Mouse (Mus musculus): ENCODE results near the gene Ccdc103. TPM values are rescaled to one million over a fixed set of nuclear protein-coding genes. Genes with fewer than 3 reads are reported as not detected.
A peak's percentile ranks its signal among the peaks of the same experiment; 100 is the strongest.

The Ccdc103 gene
- total RNA-seq (2021): 1 to 10 TPM; 1.5 to 2.0 TPM
- long read RNA-seq, experiment 1, partial matches to known transcripts: 0 of 2 reads
- long read RNA-seq, experiment 1, other reads (novel, unspliced or antisense): 2 of 2 reads
- long read RNA-seq, experiment 2, partial matches to known transcripts: 0 of 4 reads
- long read RNA-seq, experiment 2, other reads (novel, unspliced or antisense): 2 of 4 reads

DNA sequence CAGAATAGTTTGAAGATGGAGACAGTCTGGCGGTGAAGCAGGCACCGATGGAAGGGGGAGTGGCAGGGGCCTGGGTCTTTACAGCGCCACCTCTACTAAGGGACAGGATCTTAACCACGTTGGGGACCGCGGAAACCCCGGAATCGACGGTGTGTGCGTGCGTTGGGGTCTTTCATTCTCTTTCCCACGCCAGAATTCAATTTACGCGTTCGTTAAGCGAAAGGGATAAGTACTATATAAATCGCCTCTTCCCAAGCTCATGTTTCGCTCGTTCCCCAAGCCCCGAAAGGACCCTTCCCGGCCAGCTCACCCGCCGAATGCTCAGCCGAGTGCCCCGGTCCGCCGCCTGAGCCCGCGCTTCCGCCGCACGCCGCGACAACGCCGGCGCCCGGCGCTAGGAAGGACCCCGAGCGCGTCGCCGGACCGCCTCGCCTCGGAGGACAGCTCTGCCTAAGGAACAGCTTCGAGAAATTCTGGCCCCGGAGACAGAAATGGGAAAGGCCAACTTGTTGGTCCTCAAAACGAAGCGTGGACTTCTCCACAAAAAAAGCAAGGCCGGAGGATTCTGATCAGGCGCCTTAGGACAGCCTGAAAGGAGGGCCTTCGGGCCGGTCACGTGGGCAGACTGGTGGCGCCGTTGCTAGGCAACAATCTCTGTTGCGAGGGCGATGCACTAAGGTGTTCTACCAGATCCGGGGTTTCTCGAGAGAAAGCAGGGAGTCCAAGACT, at the start of gene Ccdc103, which contains the start of gene Eftud2:
TSS of gene Ccdc103 (plus strand) at position 620 of the 729 bp plus-strand sequence.
TSS of gene Eftud2 (minus strand) at position 401 of the 729 bp plus-strand sequence.
- DNase-seq (ENCODE audit: low spot score in 2 of 2): peak; percentile 95 to 97

GRCm38 (mm10) chr11:102832700-102833297, 48.2 kb upstream of the Ccdc103 start:
- DNase-seq (ENCODE audit: low spot score in 2 of 2): no peak

- DNase-seq (ENCODE audit: low spot score in 2 of 2): no peak
Observed at GRCm38 (mm10) chr11:102834219-102834618, 46.8 kb upstream of the Ccdc103 start.

DNA sequence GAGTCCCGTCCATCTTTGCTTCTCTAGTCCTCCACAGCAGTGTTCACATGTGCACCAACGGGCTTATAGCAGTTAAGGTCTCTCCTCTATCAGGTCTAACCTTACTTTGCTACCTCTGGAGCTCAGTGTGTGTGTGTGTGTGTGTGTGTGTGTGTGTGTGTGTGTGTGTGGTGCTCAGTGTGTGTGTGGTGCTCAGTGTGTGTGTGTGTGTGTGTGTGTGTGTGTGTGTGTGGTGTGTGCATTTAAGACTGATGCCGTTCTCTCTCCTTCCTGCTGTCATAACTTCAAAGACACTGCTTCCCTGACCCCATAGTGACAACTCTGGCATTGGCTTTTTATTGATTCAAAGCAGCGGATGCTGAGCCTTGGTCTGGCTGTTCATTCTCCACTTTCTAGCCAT, 45.5 kb upstream of the Ccdc103 start, which contains the start of gene Higd1b:
TSS of gene Higd1b (plus strand) at position 301 of the 400 bp plus-strand sequence.
- DNase-seq (ENCODE audit: low spot score in 2 of 2): no peak

- DNase-seq (ENCODE audit: low spot score in 2 of 2): no peak
Observed at GRCm38 (mm10) chr11:102836146-102836545, 44.9 kb upstream of the Ccdc103 start.

- no peak for DNase-seq (ENCODE audit: low spot score in 2 of 2)
Observed at GRCm38 (mm10) chr11:102837385-102837784, 43.6 kb upstream of the Ccdc103 start.

DNA sequence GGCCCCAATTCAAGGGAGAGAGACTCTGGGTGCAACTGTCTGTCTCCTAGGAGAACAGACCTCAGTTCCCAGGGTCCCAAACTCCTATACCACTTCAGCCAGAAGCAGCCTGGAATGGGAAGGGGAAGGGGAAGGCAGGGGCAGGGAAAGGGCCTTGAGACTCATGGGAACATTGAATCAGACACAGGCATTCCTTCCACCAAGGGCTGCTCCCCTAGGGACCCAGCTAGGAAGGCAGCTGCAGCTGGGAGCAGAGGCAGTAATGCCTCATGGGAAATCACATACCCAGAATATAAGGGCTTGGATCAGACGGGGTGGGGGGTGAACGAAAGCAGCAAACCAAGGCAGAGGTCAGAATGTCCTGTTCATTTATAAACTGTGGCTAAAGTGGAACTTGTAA, 42.9 kb upstream of the Ccdc103 start:
- no peak for DNase-seq (ENCODE audit: low spot score in 2 of 2)

GRCm38 (mm10) chr11:102838616-102839150, 42.3 kb upstream of the Ccdc103 start:
- DNase-seq (ENCODE audit: low spot score in 2 of 2): no peak

- no peak for DNase-seq (ENCODE audit: low spot score in 2 of 2)
Observed at GRCm38 (mm10) chr11:102845926-102846325, 35.1 kb upstream of the Ccdc103 start.

DNA sequence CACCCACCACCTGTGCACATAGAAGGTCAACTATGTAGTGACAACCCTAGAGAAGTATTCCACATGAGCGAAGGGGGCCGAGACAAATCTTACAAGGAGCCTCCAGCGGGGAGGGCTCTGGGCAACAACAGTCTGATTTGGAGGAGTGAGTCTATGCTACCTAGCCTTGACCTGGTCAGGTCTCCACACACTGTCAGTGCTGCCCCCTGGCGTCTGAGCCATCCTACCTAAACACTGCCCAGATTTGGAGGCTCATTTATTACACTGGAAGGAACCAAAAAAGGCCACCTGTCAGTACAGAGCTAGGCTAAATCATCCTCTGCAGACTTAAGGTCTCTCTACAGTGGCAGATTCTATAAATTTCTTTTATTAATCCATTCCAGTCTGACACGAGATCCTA, 29.1 kb upstream of the Ccdc103 start:
- peak in 1 of 2 experiments; percentile 34 for DNase-seq (ENCODE audit: low spot score in 2 of 2)

DNA sequence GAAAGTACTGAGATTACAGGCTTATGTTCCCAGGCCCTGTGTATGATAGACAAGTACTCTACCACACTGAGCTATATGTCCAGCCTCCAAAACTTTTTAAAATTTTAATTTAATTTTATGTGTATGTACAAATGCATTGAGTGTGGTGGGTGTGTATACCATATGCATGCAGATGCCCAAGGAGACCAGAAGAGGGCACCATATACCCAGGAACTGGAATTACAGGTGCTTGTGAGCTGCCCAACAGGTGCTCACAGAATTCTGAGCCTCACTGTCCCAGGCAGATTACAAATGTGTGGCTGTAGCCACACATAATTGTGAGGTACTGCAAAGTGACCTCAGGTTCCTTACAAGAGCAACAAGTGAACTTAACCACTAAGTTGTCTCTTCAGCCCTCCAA, 27.2 kb upstream of the Ccdc103 start:
- DNase-seq (ENCODE audit: low spot score in 2 of 2): no peak

- no peak for DNase-seq (ENCODE audit: low spot score in 2 of 2)
Observed at GRCm38 (mm10) chr11:102855941-102856340, 25.1 kb upstream of the Ccdc103 start.

DNA sequence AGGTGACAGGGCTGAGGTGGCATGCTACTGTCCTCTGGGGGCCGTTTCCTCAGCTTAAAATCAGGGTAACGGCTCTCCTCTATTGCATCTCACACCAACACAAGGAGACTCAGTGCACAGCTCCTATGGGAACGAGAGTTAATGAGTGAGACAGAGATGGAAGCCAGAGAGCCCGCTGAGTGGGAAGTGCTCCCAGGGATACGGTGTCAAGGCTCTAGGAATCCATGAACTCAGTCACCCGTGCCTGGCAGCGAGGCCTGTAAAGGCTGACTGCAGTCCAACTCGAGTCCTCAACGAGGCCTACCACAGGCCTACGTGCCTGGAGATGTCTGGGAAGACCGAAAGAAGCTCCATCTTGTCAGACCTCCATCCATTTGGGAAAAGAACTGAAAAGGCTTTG, 22.1 kb upstream of the Ccdc103 start:
- peak; percentile 14 to 28 for DNase-seq (ENCODE audit: low spot score in 2 of 2)

- DNase-seq (ENCODE audit: low spot score in 2 of 2): no peak
Observed at GRCm38 (mm10) chr11:102859933-102860332, 21.1 kb upstream of the Ccdc103 start.

- peak; percentile 32 to 73 for DNase-seq (ENCODE audit: low spot score in 2 of 2)
Observed at GRCm38 (mm10) chr11:102864272-102864671, 16.7 kb upstream of the Ccdc103 start.

GRCm38 (mm10) chr11:102874801-102875334, 6.1 kb upstream of the Ccdc103 start:
- DNase-seq (ENCODE audit: low spot score in 2 of 2): peak; percentile 50 to 73

- DNase-seq (ENCODE audit: low spot score in 2 of 2): no peak
Observed at GRCm38 (mm10) chr11:102879558-102879957, 1.4 kb upstream of the Ccdc103 start.

GRCm38 (mm10) chr11:102881314-102882198, 552 bp downstream of the Ccdc103 start:
- no peak for DNase-seq (ENCODE audit: low spot score in 2 of 2)

DNA sequence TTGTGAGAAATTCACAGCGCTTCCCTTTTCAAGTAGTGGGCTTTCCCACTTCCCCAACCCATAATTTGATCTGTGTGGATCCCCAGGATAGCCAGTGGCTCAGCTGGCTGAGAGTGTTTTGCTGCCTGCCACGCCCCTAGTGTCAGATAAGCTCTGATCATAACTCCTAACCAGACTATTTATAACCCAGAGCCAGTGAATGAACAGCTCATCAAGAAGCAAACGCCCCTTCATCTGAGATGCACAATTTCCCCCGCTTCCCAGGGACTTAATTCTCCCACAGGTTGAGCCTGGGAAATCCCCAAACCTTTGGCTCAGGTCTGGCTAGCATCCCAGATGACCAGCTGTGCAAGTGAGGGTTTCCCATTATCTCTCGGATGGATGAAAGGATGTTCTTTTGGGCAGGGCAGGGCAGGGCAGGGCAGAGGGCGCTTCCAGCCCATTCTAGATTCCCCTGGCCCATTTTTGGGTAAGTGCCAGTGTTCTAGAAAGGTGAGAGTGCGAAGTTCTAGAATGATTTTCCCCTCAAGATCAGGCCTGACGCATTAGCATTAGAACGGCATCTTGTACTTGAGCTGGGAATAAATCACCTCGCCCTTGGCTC, 3.7 kb downstream of the Ccdc103 start, which contains the start of gene Fam187a:
TSS of gene Fam187a (plus strand) at position 554 of the 604 bp plus-strand sequence.
- DNase-seq (ENCODE audit: low spot score in 2 of 2): no peak

GRCm38 (mm10) chr11:102887433-102887832, 6.4 kb downstream of the Ccdc103 start:
- no peak for DNase-seq (ENCODE audit: low spot score in 2 of 2)
